ENCODE assay signal across 13 mouse cellular contexts in genomic region chr13:56352839-56353605, GRCm38 (mm10). TPM values are rescaled to one million over a fixed set of nuclear protein-coding genes. Genes with fewer than 3 reads are reported as not detected.
DNase-seq lines count a peak whose midpoint lies in the region; ATAC-seq and TF ChIP-seq lines count a peak whose summit lies in the region.
"Had no signal": no experiment of that assay in that cellular context is flagged by ENCODE, and none has a peak within 500 bp of the region (broad histone marks: within the 10 kb centered on the region; RNA-seq: fewer than 3 reads in every experiment).

No protein-coding gene starts in this region.

- no peak for ATAC-seq in CD4-positive, CD25-positive, alpha-beta regulatory T cell, adult 4 months
- ATAC-seq: forebrain, embryonic 15.5 days; inflammation-experienced regulatory T-cells, adult 6 months had no signal

- H3K27me3 ChIP-seq in heart, embryonic 10.5 days (ENCODE audit: insufficient read depth, poor library complexity, severe bottlenecking): peaks cover 35% of the 10 kb centered on the region
- H3K27me3 ChIP-seq: forebrain, embryonic 15.5 days; neural tube, embryonic 13.5 days had no signal

- H3K36me3 ChIP-seq in heart, embryonic 10.5 days: no peaks in the 10 kb centered on the region
- H3K36me3 ChIP-seq: forebrain, embryonic 15.5 days; heart, embryonic 15.5 days; neural tube, embryonic 13.5 days had no signal

- 88% methylated on average over 12 of the region's 12 CpGs for WGBS in heart, embryonic 10.5 days

- no peaks in the 10 kb centered on the region for H3K9me3 ChIP-seq in heart, embryonic 10.5 days
- H3K9me3 ChIP-seq: forebrain, embryonic 15.5 days; heart, embryonic 15.5 days; neural tube, embryonic 13.5 days had no signal

- no peak overlapping the region for H3K4me3 ChIP-seq in heart, embryonic 10.5 days
- H3K4me3 ChIP-seq in bone marrow macrophage, adult 2 months (ENCODE audit: insufficient read depth, low read length): no peak overlapping the region
- H3K4me3 ChIP-seq: forebrain, embryonic 15.5 days; heart, embryonic 15.5 days; neural tube, embryonic 13.5 days had no signal

- DNase-seq in heart, adult 8-10 months (ENCODE audit: low spot score): peak; percentile 33
- DNase-seq in heart, embryonic 10.5 days (ENCODE audit: low spot score): no peak
- DNase-seq in kidney, postnatal 14 days: peak; percentile 74
- peak; percentile 81 for DNase-seq in lung, postnatal 25 days (ENCODE audit: low spot score)
- no peak for DNase-seq in yolk sac, embryonic 10.5 days (ENCODE audit: low spot score)
- no peak for DNase-seq in thymus, postnatal 14 days
- DNase-seq: cerebellum, adult 11-12 months had no signal

- no peak for TF ChIP-seq POLR2A in bone marrow macrophage, adult 2 months (IDR thresholded peaks at IDR 0.05; ENCODE audit: borderline replicate concordance, low read depth, low read length)

- H3K27ac ChIP-seq in heart, embryonic 10.5 days: no peak overlapping the region
- H3K27ac ChIP-seq in bone marrow macrophage, adult 2 months (ENCODE audit: insufficient read depth, low read depth, low read length): peak overlapping the region; percentile 41
- H3K27ac ChIP-seq: forebrain, embryonic 15.5 days; heart, embryonic 15.5 days; neural tube, embryonic 13.5 days had no signal

- TF ChIP-seq CTCF in bone marrow macrophage, adult 2 months (IDR thresholded peaks at IDR 0.05; ENCODE audit: low read depth, low read length): no peak

- H3K4me1 ChIP-seq in heart, embryonic 10.5 days: 0 out of 2 replicates have a peak, but pooled peaks cover 8% of the 10 kb centered on the region
- peaks cover 20% of the 10 kb centered on the region for H3K4me1 ChIP-seq in bone marrow macrophage, adult 2 months (ENCODE audit: control insufficient read depth, insufficient read depth, low read length)
- H3K4me1 ChIP-seq: neural tube, embryonic 13.5 days had no signal

RNA-seq across cellular contexts. Expression of gene Cxcl14, which starts 56.7 kb away (rescaled TPM):
- 10 to 100 TPM in 2 of 4 experiments, 1 to 10 TPM in 2; 4.4 to 10.6 (median 8.5) TPM for total RNA-seq in heart, adult 8-10 months (2022)
- polyA plus RNA-seq in heart, embryonic 10.5 days (2016; fragmentation: Nextera tagmentation; extraction: Ambion mirVana): 1.6 and 8.6 TPM in 2 replicates
- polyA plus RNA-seq in bone marrow macrophage, adult 2 months (2012; ENCODE audit: insufficient read depth, insufficient read length, missing spikeins): 0.73 and 1.5 TPM in 2 replicates
- polyA plus RNA-seq in CD4-positive, CD25-positive, alpha-beta regulatory T cell, adult 4 months (2017; shearing (Covaris generic)): not detected
- polyA plus RNA-seq: inflammation-experienced regulatory T-cells, adult 6 months had no signal

Comparison
In these comparisons a context has a peak if more than half of its experiments do, and no peak if none do; other contexts are left out.
1. DNase-seq: peak in heart, adult 8-10 months (single experiment), kidney, postnatal 14 days (single experiment) and lung, postnatal 25 days (single experiment); none in heart, embryonic 10.5 days (single experiment), yolk sac, embryonic 10.5 days (single experiment) and thymus, postnatal 14 days (single experiment).